Mouse (Mus musculus): ENCODE results near the gene Rarres1.

Gene Rarres1

GRCm38 (mm10) chr3:67515274-67515801 is at the start of gene Rarres1:
TSS of gene Rarres1 (minus strand) at chr3:67515523.
- DNase-seq, result peak; percentile 7

- DNase-seq, result no peak
These were observed 49.5 kb upstream of the Rarres1 start for GRCm38 (mm10) chr3:67564731-67565357.

- no peak for DNase-seq
These were observed 42.5 kb upstream of the Rarres1 start for GRCm38 (mm10) chr3:67557718-67558354.

- no peak for DNase-seq
These were observed 41.9 kb upstream of the Rarres1 start for GRCm38 (mm10) chr3:67557200-67557651.

- no peak for DNase-seq
These were observed 39.9 kb upstream of the Rarres1 start for GRCm38 (mm10) chr3:67555211-67555610.

GRCm38 (mm10) chr3:67553927-67554448 is 38.7 kb upstream of the Rarres1 start:
- no peak for DNase-seq

GRCm38 (mm10) chr3:67553281-67553680 is 38.0 kb upstream of the Rarres1 start:
- peak; percentile 16 for DNase-seq

GRCm38 (mm10) chr3:67551193-67551592 is 35.9 kb upstream of the Rarres1 start:
- no peak for DNase-seq

- DNase-seq, result no peak
These were observed 28.3 kb upstream of the Rarres1 start for GRCm38 (mm10) chr3:67543630-67544029.

- no peak for DNase-seq
These were observed 9.4 kb upstream of the Rarres1 start for GRCm38 (mm10) chr3:67524768-67525167.

- no peak for DNase-seq
These were observed 7.4 kb upstream of the Rarres1 start for GRCm38 (mm10) chr3:67522709-67523108.

GRCm38 (mm10) chr3:67520568-67521143 is 5.3 kb upstream of the Rarres1 start:
- no peak for DNase-seq

GRCm38 (mm10) chr3:67514801-67515273 is 486 bp downstream of the Rarres1 start:
- peak; percentile 3 for DNase-seq

GRCm38 (mm10) chr3:67512807-67513206 is 2.5 kb downstream of the Rarres1 start:
- peak; percentile 78 for DNase-seq

- DNase-seq, result no peak
These were observed 7.0 kb downstream of the Rarres1 start for GRCm38 (mm10) chr3:67508216-67508892.

GRCm38 (mm10) chr3:67505286-67505685 is 10.0 kb downstream of the Rarres1 start:
- no peak for DNase-seq

GRCm38 (mm10) chr3:67503878-67504277 is 11.4 kb downstream of the Rarres1 start:
- no peak for DNase-seq

- DNase-seq, result no peak
These were observed 15.9 kb downstream of the Rarres1 start for GRCm38 (mm10) chr3:67499406-67499791.

- DNase-seq, result no peak
These were observed 16.4 kb downstream of the Rarres1 start for GRCm38 (mm10) chr3:67498773-67499405.

GRCm38 (mm10) chr3:67497998-67498397 is 17.3 kb downstream of the Rarres1 start:
- DNase-seq, result no peak

GRCm38 (mm10) chr3:67496310-67496709 is 19.0 kb downstream of the Rarres1 start:
- DNase-seq, result no peak

GRCm38 (mm10) chr3:67493132-67493531 is 22.2 kb downstream of the Rarres1 start:
- no peak for DNase-seq

All from kidney, adult 18-20 months (tissue).